Mouse (Mus musculus): ENCODE measurements around the gene Sez6. TPM values are rescaled to one million over a fixed set of nuclear protein-coding genes. Genes with fewer than 3 reads are reported as not detected.

Gene Sez6
- polyA plus RNA-seq, 1 experiment from 2014 or later = 1.5 TPM

DNA sequence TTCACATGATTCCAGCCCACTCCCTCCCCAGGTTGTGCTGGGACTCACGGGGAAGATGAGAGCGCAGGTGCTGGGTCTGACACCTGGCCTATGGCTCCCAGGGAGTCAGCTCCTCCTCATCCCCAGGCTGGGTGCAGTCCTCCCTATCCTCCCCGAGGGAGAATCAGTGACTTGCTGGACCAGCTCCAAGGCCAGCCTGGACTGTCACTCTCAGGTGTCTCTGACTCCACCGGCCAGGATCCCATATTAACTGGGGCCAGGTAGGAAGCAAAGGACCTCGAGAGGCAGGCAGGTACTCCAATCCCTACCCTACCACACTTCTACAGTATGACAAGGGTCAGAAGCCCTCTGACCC lies 35.4 kb downstream of the Sez6 start:
- ATAC-seq (replicated peaks; ENCODE audit: insufficient number of reproducible peaks, low FRiP score, low TSS enrichment, low read depth) = no peak

DNA sequence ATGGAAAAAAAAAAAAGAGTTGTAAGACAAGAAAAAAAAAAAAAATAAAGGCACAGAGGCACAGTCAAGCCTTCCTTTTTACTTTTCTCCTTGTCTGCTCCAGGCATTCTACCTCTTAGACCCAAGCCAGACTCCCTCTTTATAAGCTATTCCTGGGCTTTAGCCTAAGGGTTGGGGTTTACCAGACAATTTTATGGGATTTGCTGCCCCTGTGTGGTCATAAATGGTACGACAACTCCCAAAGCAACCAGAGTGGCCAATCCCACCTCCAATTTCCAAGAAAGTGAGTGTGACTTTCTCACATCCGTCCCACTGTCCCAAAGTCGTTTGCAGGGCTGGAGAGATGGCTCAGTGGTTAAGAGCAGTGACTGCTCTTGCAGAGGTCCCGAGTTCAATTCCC lies 36.5 kb downstream of the Sez6 start:
- no peak for ATAC-seq (replicated peaks; ENCODE audit: insufficient number of reproducible peaks, low FRiP score, low TSS enrichment, low read depth)
- peaks cover 2% of the 10 kb centered on the region; the same call in 1 of the 2 replicates for H3K27me3 ChIP-seq (ENCODE audit: control insufficient read depth, insufficient read depth, low read length)
- H3K9me3 ChIP-seq (replicated peaks; ENCODE audit: control insufficient read depth, low read length) = no peaks in the 10 kb centered on the region
- H3K4me2 ChIP-seq (ENCODE audit: low read depth, low read length) = no peak overlapping the region
- peak; percentile 89 for DNase-seq (ENCODE audit: low spot score)
- no peak overlapping the region for H3K27ac ChIP-seq (replicated peaks; ENCODE audit: low read depth, low read length)
- H3K36me3 ChIP-seq (replicated peaks; ENCODE audit: control insufficient read depth, insufficient read depth, low read depth, low read length) = no peaks in the 10 kb centered on the region
- WGBS = 0% methylated on average over 4 of the region's 4 CpGs
- H3K4me3 ChIP-seq (ENCODE audit: low read depth, low read length) = no peak overlapping the region
- H3K4me1 ChIP-seq (ENCODE audit: control insufficient read depth, insufficient read depth, low read length) = peaks cover 8% of the 10 kb centered on the region
- H3K9ac ChIP-seq (replicated peaks; ENCODE audit: low read length) = no peak overlapping the region

More for the DNA sequence above, 35.4 kb downstream of the Sez6 start:
- peaks cover 8% of the 10 kb centered on the region for H3K4me1 ChIP-seq (ENCODE audit: control insufficient read depth, insufficient read depth, low read length)
- H3K9ac ChIP-seq (replicated peaks; ENCODE audit: low read length) = no peak overlapping the region; the same call in 1 of the 2 replicates
- no peak overlapping the region for H3K4me2 ChIP-seq (ENCODE audit: low read depth, low read length)
- no peak for DNase-seq (ENCODE audit: low spot score)
- WGBS = 52% methylated on average over 5 of the region's 5 CpGs
- peaks cover 2% of the 10 kb centered on the region; the same call in 1 of the 2 replicates for H3K27me3 ChIP-seq (ENCODE audit: control insufficient read depth, insufficient read depth, low read length)
- H3K27ac ChIP-seq (replicated peaks; ENCODE audit: low read depth, low read length) = 0 out of 2 replicates have a peak overlapping the region, but pooled peaks have one; percentile 52
- no peaks in the 10 kb centered on the region for H3K9me3 ChIP-seq (replicated peaks; ENCODE audit: control insufficient read depth, low read length)
- H3K4me3 ChIP-seq (ENCODE audit: low read depth, low read length) = no peak overlapping the region
- H3K36me3 ChIP-seq (replicated peaks; ENCODE audit: control insufficient read depth, insufficient read depth, low read depth, low read length) = no peaks in the 10 kb centered on the region

DNA sequence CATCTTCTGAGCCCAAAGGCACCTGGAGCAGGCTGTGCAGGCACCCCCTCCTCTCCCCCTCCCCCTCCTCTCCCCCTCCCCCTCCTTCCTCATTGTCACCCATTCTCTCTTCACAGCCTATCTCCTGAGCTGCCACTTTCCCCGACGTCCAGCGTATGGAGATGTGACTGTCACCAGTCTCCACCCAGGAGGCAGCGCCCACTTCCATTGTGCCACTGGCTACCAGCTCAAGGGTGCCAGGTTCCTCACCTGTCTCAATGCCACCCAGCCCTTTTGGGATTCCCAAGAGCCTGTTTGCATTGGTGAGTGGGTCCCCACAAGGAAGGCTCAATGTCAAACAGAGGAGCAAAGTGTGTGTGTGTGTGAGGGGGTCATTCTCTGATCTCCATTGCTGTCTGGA lies 38.2 kb downstream of the Sez6 start:
- H3K9me3 ChIP-seq (replicated peaks; ENCODE audit: control insufficient read depth, low read length) = no peaks in the 10 kb centered on the region
- DNase-seq (ENCODE audit: low spot score) (no peak), ATAC-seq (replicated peaks; ENCODE audit: insufficient number of reproducible peaks, low FRiP score, low TSS enrichment, low read depth) (no peak)
- no peak overlapping the region for H3K4me3 ChIP-seq (ENCODE audit: low read depth, low read length)
- no peaks in the 10 kb centered on the region for H3K36me3 ChIP-seq (replicated peaks; ENCODE audit: control insufficient read depth, insufficient read depth, low read depth, low read length)
- no peak overlapping the region for H3K27ac ChIP-seq (replicated peaks; ENCODE audit: low read depth, low read length)
- peaks cover 2% of the 10 kb centered on the region; the same call in 1 of the 2 replicates for H3K27me3 ChIP-seq (ENCODE audit: control insufficient read depth, insufficient read depth, low read length)
- no peak overlapping the region for H3K9ac ChIP-seq (replicated peaks; ENCODE audit: low read length)
- H3K4me1 ChIP-seq (ENCODE audit: control insufficient read depth, insufficient read depth, low read length) = peaks cover 8% of the 10 kb centered on the region
- 92% methylated on average over 4 of the region's 4 CpGs for WGBS
- H3K4me2 ChIP-seq (ENCODE audit: low read depth, low read length) = no peak overlapping the region

DNA sequence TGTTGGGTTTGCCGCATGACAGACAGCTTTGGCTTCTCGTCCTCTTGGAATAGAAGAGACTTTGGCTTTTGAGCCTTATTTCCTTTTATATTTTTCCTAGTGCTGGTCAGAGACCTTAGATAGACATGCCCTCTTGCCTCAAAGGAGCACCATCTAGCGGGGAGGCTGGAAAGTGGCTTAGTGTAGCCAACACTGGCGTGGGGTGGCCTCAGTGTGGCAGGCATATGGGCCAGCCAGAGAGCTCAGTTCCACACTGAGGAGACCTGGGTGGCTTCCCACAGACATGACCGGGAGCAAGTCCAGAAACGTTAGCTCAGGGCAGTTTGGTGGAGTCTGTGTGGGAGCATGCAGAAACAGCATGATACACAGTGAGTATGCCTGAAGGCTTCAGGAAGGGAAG lies 40.1 kb downstream of the Sez6 start:
- no peak overlapping the region for H3K4me3 ChIP-seq (ENCODE audit: low read depth, low read length)
- 93% methylated on average over 6 of the region's 6 CpGs for WGBS
- no peaks in the 10 kb centered on the region for H3K36me3 ChIP-seq (replicated peaks; ENCODE audit: control insufficient read depth, insufficient read depth, low read depth, low read length)
- peaks cover 2% of the 10 kb centered on the region; the same call in 1 of the 2 replicates for H3K4me1 ChIP-seq (ENCODE audit: control insufficient read depth, insufficient read depth, low read length)
- no peaks in the 10 kb centered on the region for H3K9me3 ChIP-seq (replicated peaks; ENCODE audit: control insufficient read depth, low read length)
- no peak overlapping the region for H3K4me2 ChIP-seq (ENCODE audit: low read depth, low read length)
- ATAC-seq (replicated peaks; ENCODE audit: insufficient number of reproducible peaks, low FRiP score, low TSS enrichment, low read depth) = no peak
- H3K27ac ChIP-seq (replicated peaks; ENCODE audit: low read depth, low read length) = no peak overlapping the region
- H3K9ac ChIP-seq (replicated peaks; ENCODE audit: low read length) = no peak overlapping the region
- H3K27me3 ChIP-seq (ENCODE audit: control insufficient read depth, insufficient read depth, low read length) = peaks cover 2% of the 10 kb centered on the region; the same call in 1 of the 2 replicates
- no peak for DNase-seq (ENCODE audit: low spot score)

DNA sequence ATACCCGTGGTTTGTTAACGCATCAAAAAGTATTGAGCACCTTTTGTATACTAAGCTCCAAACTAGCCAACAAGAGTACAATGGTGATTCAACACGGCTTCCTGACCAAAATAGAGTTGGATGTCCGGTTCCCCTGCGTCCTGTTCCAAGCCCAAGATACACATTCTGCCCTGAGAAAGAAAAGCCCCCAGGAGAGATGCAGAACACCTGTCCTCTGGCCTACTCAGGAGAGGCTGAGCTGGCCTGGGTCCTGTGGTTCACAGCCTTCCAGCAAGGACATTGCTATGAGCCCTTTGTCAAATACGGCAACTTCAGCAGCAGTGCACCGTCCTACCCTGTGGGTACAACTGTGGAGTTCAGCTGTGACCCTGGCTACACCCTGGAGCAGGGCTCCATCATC lies 42.9 kb downstream of the Sez6 start:
- no peak overlapping the region for H3K4me2 ChIP-seq (ENCODE audit: low read depth, low read length)
- no peak overlapping the region for H3K9ac ChIP-seq (replicated peaks; ENCODE audit: low read length)
- WGBS = 86% methylated on average over 7 of the region's 7 CpGs
- no peak for ATAC-seq (replicated peaks; ENCODE audit: insufficient number of reproducible peaks, low FRiP score, low TSS enrichment, low read depth)
- no peaks in the 10 kb centered on the region for H3K4me1 ChIP-seq (ENCODE audit: control insufficient read depth, insufficient read depth, low read length)
- H3K4me3 ChIP-seq (ENCODE audit: low read depth, low read length) = no peak overlapping the region
- H3K27me3 ChIP-seq (ENCODE audit: control insufficient read depth, insufficient read depth, low read length) = no peaks in the 10 kb centered on the region
- no peaks in the 10 kb centered on the region for H3K9me3 ChIP-seq (replicated peaks; ENCODE audit: control insufficient read depth, low read length)
- DNase-seq (ENCODE audit: low spot score) = no peak
- no peaks in the 10 kb centered on the region for H3K36me3 ChIP-seq (replicated peaks; ENCODE audit: control insufficient read depth, insufficient read depth, low read depth, low read length)
- no peak overlapping the region for H3K27ac ChIP-seq (replicated peaks; ENCODE audit: low read depth, low read length)

DNA sequence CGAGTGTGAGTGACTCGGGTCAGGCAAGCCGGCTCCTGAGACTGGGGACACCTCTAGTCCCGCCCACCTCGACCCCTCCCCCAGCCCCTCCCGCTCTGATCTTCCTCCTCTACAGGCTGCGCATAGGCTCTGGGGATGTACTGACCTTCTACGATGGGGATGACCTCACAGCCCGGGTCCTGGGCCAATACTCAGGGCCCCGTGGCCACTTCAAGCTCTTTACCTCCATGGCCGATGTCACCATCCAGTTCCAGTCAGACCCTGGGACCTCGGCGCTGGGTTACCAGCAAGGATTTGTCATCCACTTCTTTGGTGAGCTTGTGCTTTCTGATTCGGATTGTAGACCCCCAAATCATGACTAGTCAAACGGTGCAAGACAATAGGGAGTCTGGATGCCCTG lies 43.7 kb downstream of the Sez6 start:
- 46% methylated on average over 15 of the region's 15 CpGs for WGBS
- Histone ChIP-seq H3K4me2 (ENCODE audit: low read depth, low read length) (no peak overlapping the region), H3K4me1 (ENCODE audit: control insufficient read depth, insufficient read depth, low read length) (no peaks in the 10 kb centered on the region), H3K36me3 (replicated peaks; ENCODE audit: control insufficient read depth, insufficient read depth, low read depth, low read length) (no peaks in the 10 kb centered on the region), H3K27ac (replicated peaks; ENCODE audit: low read depth, low read length) (no peak overlapping the region), H3K9me3 (replicated peaks; ENCODE audit: control insufficient read depth, low read length) (no peaks in the 10 kb centered on the region), H3K27me3 (ENCODE audit: control insufficient read depth, insufficient read depth, low read length) (no peaks in the 10 kb centered on the region), H3K4me3 (ENCODE audit: low read depth, low read length) (no peak overlapping the region), H3K9ac (replicated peaks; ENCODE audit: low read length) (no peak overlapping the region)
- ATAC-seq (replicated peaks; ENCODE audit: insufficient number of reproducible peaks, low FRiP score, low TSS enrichment, low read depth) (no peak), DNase-seq (ENCODE audit: low spot score) (no peak)

DNA sequence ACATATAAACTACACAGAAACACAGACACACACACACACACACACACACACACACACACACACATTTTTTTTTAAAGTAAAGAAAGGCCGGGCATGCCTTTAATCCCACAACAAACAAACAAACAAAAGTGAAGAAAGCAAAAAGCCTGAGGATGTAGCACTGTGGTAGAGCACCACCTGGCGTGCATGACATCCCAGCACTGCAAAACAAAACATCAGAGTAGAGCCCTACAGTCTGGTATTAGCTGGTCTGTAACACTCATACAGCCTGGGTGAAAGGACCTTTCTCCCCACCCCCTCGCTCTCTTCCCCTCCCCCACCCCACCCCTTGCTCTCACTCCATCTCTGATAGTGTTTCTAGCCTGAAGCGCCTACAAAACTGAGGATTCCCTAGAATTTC lies 45.3 kb downstream of the Sez6 start:
- ATAC-seq (replicated peaks; ENCODE audit: insufficient number of reproducible peaks, low FRiP score, low TSS enrichment, low read depth) (no peak), DNase-seq (ENCODE audit: low spot score) (no peak)
- no peak overlapping the region for H3K9ac ChIP-seq (replicated peaks; ENCODE audit: low read length)
- no peak overlapping the region for H3K27ac ChIP-seq (replicated peaks; ENCODE audit: low read depth, low read length)
- no peaks in the 10 kb centered on the region for H3K36me3 ChIP-seq (replicated peaks; ENCODE audit: control insufficient read depth, insufficient read depth, low read depth, low read length)
- no peak overlapping the region for H3K4me3 ChIP-seq (ENCODE audit: low read depth, low read length)
- no peak overlapping the region for H3K4me2 ChIP-seq (ENCODE audit: low read depth, low read length)
- no peaks in the 10 kb centered on the region for H3K9me3 ChIP-seq (replicated peaks; ENCODE audit: control insufficient read depth, low read length)
- H3K27me3 ChIP-seq (ENCODE audit: control insufficient read depth, insufficient read depth, low read length) = no peaks in the 10 kb centered on the region
- 25% methylated on average over 4 of the region's 4 CpGs for whole genome bisulfite sequencing
- no peaks in the 10 kb centered on the region for H3K4me1 ChIP-seq (ENCODE audit: control insufficient read depth, insufficient read depth, low read length)

DNA sequence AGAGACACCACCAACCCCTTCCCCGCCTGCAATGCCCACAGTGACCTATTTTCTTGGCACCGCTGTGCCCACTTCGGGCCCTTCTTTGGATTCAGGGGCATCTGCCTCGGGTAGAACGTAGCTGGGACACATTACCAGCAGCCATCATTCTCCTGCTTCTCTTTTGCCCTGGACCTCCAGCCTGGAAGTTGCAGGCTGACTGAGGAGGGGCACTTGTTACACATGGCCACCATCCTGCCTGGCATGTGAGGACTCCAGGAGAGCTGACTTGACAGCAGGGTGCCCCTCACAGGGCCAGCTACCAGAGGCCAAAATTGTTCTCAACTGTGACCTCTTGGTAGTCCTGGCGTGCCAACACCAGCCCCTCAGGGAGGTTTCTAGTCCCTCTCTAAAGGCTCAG lies 47.6 kb downstream of the Sez6 start:
- Histone ChIP-seq H3K9me3 (replicated peaks; ENCODE audit: control insufficient read depth, low read length) (no peaks in the 10 kb centered on the region), H3K27ac (replicated peaks; ENCODE audit: low read depth, low read length) (no peak overlapping the region), H3K27me3 (ENCODE audit: control insufficient read depth, insufficient read depth, low read length) (no peaks in the 10 kb centered on the region), H3K36me3 (replicated peaks; ENCODE audit: control insufficient read depth, insufficient read depth, low read depth, low read length) (no peaks in the 10 kb centered on the region), H3K4me3 (ENCODE audit: low read depth, low read length) (no peak overlapping the region), H3K9ac (replicated peaks; ENCODE audit: low read length) (no peak overlapping the region), H3K4me1 (ENCODE audit: control insufficient read depth, insufficient read depth, low read length) (no peaks in the 10 kb centered on the region), H3K4me2 (ENCODE audit: low read depth, low read length) (no peak overlapping the region)
- no peak for DNase-seq (ENCODE audit: low spot score)
- ATAC-seq (replicated peaks; ENCODE audit: insufficient number of reproducible peaks, low FRiP score, low TSS enrichment, low read depth) = no peak
- 83% methylated on average over 6 of the region's 6 CpGs for WGBS
